Comparison of ENCODE assay signal across 11 mouse cellular contexts in the genomic region with DNA sequence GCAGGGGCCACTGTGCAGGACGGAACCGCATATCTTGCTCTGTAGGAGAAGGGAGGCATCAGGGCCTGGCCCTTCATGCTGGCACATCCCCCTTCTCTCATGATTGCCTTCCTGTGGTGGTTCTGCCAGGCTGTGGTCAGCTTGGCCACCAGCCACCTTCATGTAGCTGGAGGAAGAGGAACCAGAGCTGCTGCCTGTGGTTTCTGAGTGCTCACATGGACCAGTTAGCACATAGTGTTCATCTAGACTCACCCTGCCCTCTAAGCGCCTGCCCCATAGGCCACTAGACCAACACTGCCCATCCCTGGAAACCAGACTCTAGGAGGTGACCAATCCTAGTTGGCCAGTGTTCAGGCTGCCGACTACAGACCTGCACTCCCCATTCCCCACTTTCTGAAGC. TPM values are rescaled to one million over a fixed set of nuclear protein-coding genes. Genes with fewer than 3 reads are reported as not detected.
DNase-seq lines count a peak whose midpoint lies in the region; ATAC-seq and TF ChIP-seq lines count a peak whose summit lies in the region.
"Had no signal": no experiment of that assay in that cellular context is flagged by ENCODE, and none has a peak within 500 bp of the region (broad histone marks: within the 10 kb centered on the region; RNA-seq: fewer than 3 reads in every experiment).

No protein-coding gene starts in this region.

- H3K79me2 ChIP-seq in MEL (ENCODE audit: control insufficient read depth, insufficient read depth, low read length, poor library complexity): no peaks in the 10 kb centered on the region

- WGBS in embryonic facial prominence, embryonic 14.5 days: 83% methylated on average over 4 of the region's 4 CpGs

- no peak for TF ChIP-seq RAD21 in MEL (IDR thresholded peaks at IDR 0.05; ENCODE audit: low read depth, low read length)

- H3K4me3 ChIP-seq in MEL (ENCODE audit: control insufficient read depth in 1 of 2, insufficient read depth in 1 of 2, low read depth in 2 of 2, low read length in 2 of 2): no peak overlapping the region
- no peak overlapping the region for H3K4me3 ChIP-seq in embryonic facial prominence, embryonic 14.5 days (ENCODE audit: low read depth, low read length)
- H3K4me3 ChIP-seq: erythroblast, embryonic 14.5 days; kidney, embryonic 15.5 days had no signal

- H3K27me3 ChIP-seq in MEL (ENCODE audit: control insufficient read depth in 1 of 2, insufficient read depth in 2 of 2, low read length in 2 of 2): no peaks in the 10 kb centered on the region
- no peaks in the 10 kb centered on the region for H3K27me3 ChIP-seq in embryonic facial prominence, embryonic 14.5 days (replicated peaks; ENCODE audit: control insufficient read depth, insufficient read depth, low read length)
- H3K27me3 ChIP-seq: kidney, embryonic 15.5 days had no signal

- ATAC-seq in embryonic facial prominence, embryonic 14.5 days (ENCODE audit: low read depth): no peak; the same call in 1 of the 2 replicates

- H3K36me3 ChIP-seq in MEL (ENCODE audit: control insufficient read depth in 1 of 2, insufficient read depth in 2 of 2, low read length in 2 of 2): peaks cover 0 to 3% of the 10 kb centered on the region in 2 experiments; a peak in 2 of 4 replicates
- peaks cover 27% of the 10 kb centered on the region for H3K36me3 ChIP-seq in embryonic facial prominence, embryonic 14.5 days (ENCODE audit: control insufficient read depth, insufficient read depth, low read length)

- peak; percentile 14 to 32 for DNase-seq in kidney, postnatal 36 days
- no peak for DNase-seq in kidney, postnatal 14 days
- DNase-seq in MEL (ENCODE audit: low read depth, low spot score): peak; percentile 69
- peak; percentile 17 for DNase-seq in embryonic facial prominence, embryonic 14.5 days (ENCODE audit: low spot score)
- peak; percentile 67 to 76 for DNase-seq in lung, postnatal 4 days
- no peak for DNase-seq in right cerebral cortex, adult 18-20 months
- DNase-seq in left cerebral cortex, adult 8-10 months (ENCODE audit: low spot score in 2 of 2): no peak
- no peak for DNase-seq in thymus, postnatal 4 days
- DNase-seq: right cerebral cortex, postnatal 4 days had no signal

- H3K4me2 ChIP-seq in embryonic facial prominence, embryonic 14.5 days (ENCODE audit: low read depth, low read length): no peak overlapping the region
- H3K4me2 ChIP-seq: kidney, embryonic 15.5 days had no signal

- no peaks in the 10 kb centered on the region for H3K9me3 ChIP-seq in MEL (replicated peaks; ENCODE audit: insufficient read depth, low read length)
- H3K9me3 ChIP-seq in embryonic facial prominence, embryonic 14.5 days (ENCODE audit: control insufficient read depth, low read length): no peaks in the 10 kb centered on the region
- H3K9me3 ChIP-seq: kidney, embryonic 15.5 days had no signal

- H3K27ac ChIP-seq in MEL (ENCODE audit: control insufficient read depth, low read depth, low read length): no peak overlapping the region
- H3K27ac ChIP-seq in embryonic facial prominence, embryonic 14.5 days (replicated peaks; ENCODE audit: low read depth, low read length): no peak overlapping the region
- H3K27ac ChIP-seq: kidney, embryonic 15.5 days had no signal

- TF ChIP-seq POLR2A in MEL (IDR thresholded peaks at IDR 0.05; ENCODE audit: control insufficient read depth in 1 of 2, insufficient read depth in 1 of 2, low read depth in 1 of 2, low read length in 2 of 2, poor library complexity in 1 of 2): no peak

- H3K4me1 ChIP-seq in MEL (ENCODE audit: control insufficient read depth in 1 of 2, insufficient read depth in 2 of 2, low read length in 2 of 2): peaks cover 0 to 7% of the 10 kb centered on the region in 2 experiments; a peak in 3 of 4 replicates
- no peaks in the 10 kb centered on the region for H3K4me1 ChIP-seq in embryonic facial prominence, embryonic 14.5 days (ENCODE audit: control insufficient read depth, insufficient read depth, low read length)
- H3K4me1 ChIP-seq: kidney, embryonic 15.5 days had no signal

- TF ChIP-seq EP300 in MEL (IDR thresholded peaks at IDR 0.05; ENCODE audit: low read depth in 1 of 2, low read length in 2 of 2): 0 out of 4 replicates have a peak, but pooled peaks of 1 of the 2 experiments have one; percentile 19

- TF ChIP-seq CTCF in MEL (IDR thresholded peaks at IDR 0.05 in 2 of 3, conservative IDR thresholded peaks at IDR 0.05 in 1 of 3; ENCODE audit: control insufficient read depth in 1 of 3, insufficient read depth in 1 of 3, low read depth in 2 of 3, low read length in 3 of 3, poor library complexity in 1 of 3, severe bottlenecking in 1 of 3): no peak

- H3K9ac ChIP-seq in MEL (ENCODE audit: control insufficient read depth, low read depth, low read length, poor library complexity, severe bottlenecking): no peak overlapping the region
- H3K9ac ChIP-seq in embryonic facial prominence, embryonic 14.5 days (ENCODE audit: low read depth, low read length): no peak overlapping the region
- H3K9ac ChIP-seq: kidney, embryonic 15.5 days had no signal

TF ChIP-seq in MEL, 35 proteins besides CTCF, POLR2A, EP300 and RAD21:
- TF ChIP-seq TAL1 (IDR thresholded peaks at IDR 0.05; ENCODE audit: low read length) (no peak), CHD2 (IDR thresholded peaks at IDR 0.05; ENCODE audit: low read length) (no peak), ZNF384 (IDR thresholded peaks at IDR 0.05; ENCODE audit: low read depth, low read length) (no peak), TCF12 (IDR thresholded peaks at IDR 0.05; ENCODE audit: low read depth, low read length) (no peak), NRF1 (IDR thresholded peaks at IDR 0.05; ENCODE audit: insufficient read depth, low read depth, low read length, poor library complexity, severe bottlenecking) (no peak), GABPA (IDR thresholded peaks at IDR 0.05; ENCODE audit: low read depth, low read length) (no peak)

RNA-seq across cellular contexts. Expression of gene Foxred2, which starts 10.8 kb away (rescaled TPM):
- total RNA-seq in MEL (2012; rRNA removed): 6.3 and 9.9 TPM in 2 replicates
- polyA plus RNA-seq in MEL (2012; ENCODE audit: insufficient read depth in 1 of 2, insufficient read length in 2 of 2, low read depth in 1 of 2, low replicate concordance in 2 of 2, missing spikeins in 1 of 2): 10 to 100 TPM in 1 of 2 experiments, not detected in 1; 12.2 TPM
- 4.5 and 5.3 TPM in 2 replicates for polyA plus RNA-seq in embryonic facial prominence, embryonic 14.5 days (2014; fragmentation: Nextera tagmentation; extraction: Ambion mirVana)
- 10 to 100 TPM; 12.1 to 15.8 (median 14.5) TPM for total RNA-seq in left cerebral cortex, adult 8-10 months (2022)

RNA-seq across cellular contexts. Expression of gene Txn2, which starts 16.9 kb away (rescaled TPM):
- total RNA-seq in MEL (2012; rRNA removed): 188 and 207 TPM in 2 replicates
- 100 to 1,000 TPM; 114 to 416 TPM for polyA plus RNA-seq in MEL (2012; ENCODE audit: insufficient read depth in 1 of 2, insufficient read length in 2 of 2, low read depth in 1 of 2, low replicate concordance in 2 of 2, missing spikeins in 1 of 2)
- 234 and 271 TPM in 2 replicates for polyA plus RNA-seq in embryonic facial prominence, embryonic 14.5 days (2014; fragmentation: Nextera tagmentation; extraction: Ambion mirVana)
- total RNA-seq in left cerebral cortex, adult 8-10 months (2022): 100 to 1,000 TPM; 126 to 139 (median 131) TPM

RNA-seq across cellular contexts. Expression of gene Eif3d, which starts 24.9 kb away (rescaled TPM):
- 507 and 521 TPM in 2 replicates for total RNA-seq in MEL (2012; rRNA removed)
- polyA plus RNA-seq in MEL (2012; ENCODE audit: insufficient read depth in 1 of 2, insufficient read length in 2 of 2, low read depth in 1 of 2, low replicate concordance in 2 of 2, missing spikeins in 1 of 2): 100 to 1,000 TPM; 619 to 738 TPM
- polyA plus RNA-seq in embryonic facial prominence, embryonic 14.5 days (2014; fragmentation: Nextera tagmentation; extraction: Ambion mirVana): 155 and 194 TPM in 2 replicates
- 100 to 1,000 TPM in 2 of 4 experiments, 10 to 100 TPM in 2; 87.5 to 106 (median 98.6) TPM for total RNA-seq in left cerebral cortex, adult 8-10 months (2022)

Comparison
In these comparisons a context has a peak if more than half of its experiments do, and no peak if none do; other contexts are left out.
1. DNase-seq: peak in kidney, postnatal 36 days (2 of 2), MEL (single experiment), embryonic facial prominence, embryonic 14.5 days (single experiment) and lung, postnatal 4 days (2 of 2); none in kidney, postnatal 14 days (single experiment), right cerebral cortex, adult 18-20 months (single experiment), left cerebral cortex, adult 8-10 months (0 of 2) and thymus, postnatal 4 days (single experiment).